Mouse (Mus musculus): ENCODE measurements around the gene Plxna4. TPM values are rescaled to one million over a fixed set of nuclear protein-coding genes. Genes with fewer than 3 reads are reported as not detected.

The Plxna4 gene
- polyA plus RNA-seq, 1 experiment from 2014 or later: 3.5 TPM

DNA sequence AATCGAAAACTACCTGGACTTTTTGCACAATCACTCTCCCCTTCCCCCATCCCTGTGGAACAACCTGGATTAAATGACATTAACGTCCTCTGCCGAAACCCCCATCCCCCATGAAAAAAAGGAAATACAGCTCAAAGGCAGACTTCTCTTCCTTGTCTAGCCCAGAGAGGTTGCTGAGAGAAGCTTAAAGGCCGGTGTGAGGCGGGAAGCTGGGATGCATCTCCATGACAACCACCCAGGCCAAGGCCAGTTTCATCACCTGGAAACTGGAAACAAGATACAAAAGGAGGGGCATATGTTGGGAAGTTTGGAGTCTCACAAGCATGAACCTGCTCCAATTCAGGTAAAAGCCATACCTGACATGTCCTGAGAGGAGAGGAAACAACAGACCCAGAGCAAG lies 230.5 kb downstream of the Plxna4 start:
- ATAC-seq (replicated peaks; ENCODE audit: low FRiP score) (no peak), DNase-seq (ENCODE audit: low spot score) (no peak)
- Histone ChIP-seq H3K27ac (ENCODE audit: low read depth, low read length) (no peak overlapping the region), H3K27me3 (ENCODE audit: control insufficient read depth, insufficient read depth, low read length) (no peaks in the 10 kb centered on the region), H3K36me3 (ENCODE audit: control insufficient read depth, insufficient read depth, low read length) (no peaks in the 10 kb centered on the region), H3K9ac (ENCODE audit: low read length) (no peak overlapping the region), H3K4me1 (replicated peaks; ENCODE audit: control insufficient read depth, insufficient read depth, low read length) (no peaks in the 10 kb centered on the region), H3K4me3 (ENCODE audit: low read depth, low read length) (no peak overlapping the region), H3K4me2 (ENCODE audit: low read depth, low read length, severe bottlenecking) (no peak overlapping the region), H3K9me3 (ENCODE audit: control insufficient read depth, low read length) (no peaks in the 10 kb centered on the region)
- 67% methylated on average over 5 of the region's 5 CpGs for WGBS

DNA sequence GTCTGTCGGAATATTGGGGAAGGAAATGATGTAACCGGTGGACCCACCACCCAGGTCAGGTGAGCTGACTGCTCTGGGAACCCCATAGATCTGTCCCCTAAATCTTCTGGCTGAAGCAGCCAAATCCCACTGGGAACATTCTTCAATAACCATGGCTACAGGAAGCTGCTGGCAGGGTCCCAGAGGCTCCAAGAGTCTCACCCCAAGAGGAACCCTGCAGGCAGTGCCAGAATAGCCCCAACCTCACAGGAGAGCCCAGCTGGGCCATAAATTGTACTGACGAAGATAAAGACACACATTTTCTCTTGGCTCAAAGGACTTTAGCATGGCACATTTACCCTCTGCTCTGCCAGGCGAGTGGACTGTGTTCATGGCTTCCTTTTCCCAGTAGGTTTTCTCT lies 232.4 kb downstream of the Plxna4 start:
- ATAC-seq (replicated peaks; ENCODE audit: low FRiP score) (no peak), DNase-seq (ENCODE audit: low spot score) (no peak)
- H3K27me3 ChIP-seq (ENCODE audit: control insufficient read depth, insufficient read depth, low read length): no peaks in the 10 kb centered on the region
- H3K4me3 ChIP-seq (ENCODE audit: low read depth, low read length): no peak overlapping the region
- no peak overlapping the region for H3K4me2 ChIP-seq (ENCODE audit: low read depth, low read length, severe bottlenecking)
- no peak overlapping the region for H3K27ac ChIP-seq (ENCODE audit: low read depth, low read length)
- H3K4me1 ChIP-seq (replicated peaks; ENCODE audit: control insufficient read depth, insufficient read depth, low read length): no peaks in the 10 kb centered on the region
- H3K9me3 ChIP-seq (ENCODE audit: control insufficient read depth, low read length): no peaks in the 10 kb centered on the region
- no peaks in the 10 kb centered on the region for H3K36me3 ChIP-seq (ENCODE audit: control insufficient read depth, insufficient read depth, low read length)
- no peak overlapping the region for H3K9ac ChIP-seq (ENCODE audit: low read length)
- 89% methylated on average over 4 of the region's 4 CpGs for WGBS

DNA sequence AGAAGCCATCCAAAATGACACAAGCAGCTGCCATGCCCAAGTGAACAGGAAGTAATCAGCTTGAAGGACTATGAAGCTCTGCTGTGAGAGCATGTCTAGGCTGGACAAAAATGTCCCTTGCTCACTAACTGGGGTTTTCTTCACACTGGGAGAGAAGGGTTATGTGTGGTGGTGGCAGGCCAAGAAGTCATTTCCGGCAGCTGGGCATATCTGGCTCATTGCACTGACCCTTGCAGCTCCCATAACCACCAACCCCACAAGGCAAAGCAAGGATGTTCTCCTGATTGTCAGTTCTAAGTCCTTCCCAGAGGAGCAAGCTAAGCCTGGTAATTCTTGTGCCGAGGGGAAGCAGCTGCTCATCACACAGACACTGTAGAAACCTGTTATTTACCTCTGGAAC lies 239.0 kb downstream of the Plxna4 start:
- no peaks in the 10 kb centered on the region for H3K36me3 ChIP-seq (ENCODE audit: control insufficient read depth, insufficient read depth, low read length)
- no peaks in the 10 kb centered on the region for H3K4me1 ChIP-seq (replicated peaks; ENCODE audit: control insufficient read depth, insufficient read depth, low read length)
- ATAC-seq (replicated peaks; ENCODE audit: low FRiP score) (no peak), DNase-seq (ENCODE audit: low spot score) (no peak)
- H3K4me2 ChIP-seq (ENCODE audit: low read depth, low read length, severe bottlenecking): no peak overlapping the region
- H3K27me3 ChIP-seq (ENCODE audit: control insufficient read depth, insufficient read depth, low read length): no peaks in the 10 kb centered on the region
- no peaks in the 10 kb centered on the region for H3K9me3 ChIP-seq (ENCODE audit: control insufficient read depth, low read length)
- H3K4me3 ChIP-seq (ENCODE audit: low read depth, low read length): no peak overlapping the region
- no peak overlapping the region for H3K27ac ChIP-seq (ENCODE audit: low read depth, low read length)
- WGBS: 84% methylated on average over 2 of the region's 2 CpGs
- no peak overlapping the region for H3K9ac ChIP-seq (ENCODE audit: low read length)

GRCm38 (mm10) chr6:32348126-32348525 lies 239.9 kb downstream of the Plxna4 start:
- no peak overlapping the region for H3K4me2 ChIP-seq (ENCODE audit: low read depth, low read length, severe bottlenecking)
- no peak for DNase-seq (ENCODE audit: low spot score)
- no peaks in the 10 kb centered on the region for H3K36me3 ChIP-seq (ENCODE audit: control insufficient read depth, insufficient read depth, low read length)
- H3K27me3 ChIP-seq (ENCODE audit: control insufficient read depth, insufficient read depth, low read length): no peaks in the 10 kb centered on the region
- ATAC-seq (replicated peaks; ENCODE audit: low FRiP score): no peak
- 90% methylated on average over 6 of the region's 6 CpGs for WGBS
- no peak overlapping the region for H3K9ac ChIP-seq (ENCODE audit: low read length)
- no peaks in the 10 kb centered on the region for H3K4me1 ChIP-seq (replicated peaks; ENCODE audit: control insufficient read depth, insufficient read depth, low read length)
- no peak overlapping the region for H3K27ac ChIP-seq (ENCODE audit: low read depth, low read length)
- H3K9me3 ChIP-seq (ENCODE audit: control insufficient read depth, low read length): no peaks in the 10 kb centered on the region
- H3K4me3 ChIP-seq (ENCODE audit: low read depth, low read length): no peak overlapping the region

DNA sequence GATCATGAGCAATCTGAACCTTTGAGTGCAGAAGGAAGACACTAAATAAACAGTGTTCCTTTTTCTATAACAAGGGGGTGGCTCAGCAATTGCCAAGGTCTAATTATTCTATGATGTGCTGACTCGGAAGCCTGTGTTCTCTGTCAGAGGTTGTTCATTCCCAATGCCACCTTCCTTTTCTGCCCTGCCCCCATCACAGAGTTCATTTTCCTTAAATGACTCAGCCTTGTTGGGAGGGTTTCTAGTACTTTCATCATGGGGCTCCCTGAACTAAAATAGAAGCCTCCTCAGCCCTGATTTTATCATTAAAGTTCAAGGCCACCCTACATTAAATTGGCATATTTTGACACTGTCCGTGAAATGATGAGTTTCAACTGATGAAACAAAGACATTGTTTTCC lies 242.0 kb downstream of the Plxna4 start:
- H3K27me3 ChIP-seq (ENCODE audit: control insufficient read depth, insufficient read depth, low read length): no peaks in the 10 kb centered on the region
- H3K27ac ChIP-seq (ENCODE audit: low read depth, low read length): no peak overlapping the region
- DNase-seq (ENCODE audit: low spot score) (no peak), ATAC-seq (replicated peaks; ENCODE audit: low FRiP score) (no peak)
- no peak overlapping the region for H3K9ac ChIP-seq (ENCODE audit: low read length)
- WGBS: 82% methylated on average over 2 of the region's 2 CpGs
- no peaks in the 10 kb centered on the region for H3K4me1 ChIP-seq (replicated peaks; ENCODE audit: control insufficient read depth, insufficient read depth, low read length)
- no peaks in the 10 kb centered on the region for H3K9me3 ChIP-seq (ENCODE audit: control insufficient read depth, low read length)
- no peak overlapping the region for H3K4me3 ChIP-seq (ENCODE audit: low read depth, low read length)
- no peaks in the 10 kb centered on the region for H3K36me3 ChIP-seq (ENCODE audit: control insufficient read depth, insufficient read depth, low read length)
- no peak overlapping the region for H3K4me2 ChIP-seq (ENCODE audit: low read depth, low read length, severe bottlenecking)

GRCm38 (mm10) chr6:32342727-32343126 lies 245.3 kb downstream of the Plxna4 start:
- 77% methylated on average over 8 of the region's 8 CpGs for WGBS
- Histone ChIP-seq H3K4me1 (replicated peaks; ENCODE audit: control insufficient read depth, insufficient read depth, low read length) (no peaks in the 10 kb centered on the region), H3K9ac (ENCODE audit: low read length) (no peak overlapping the region), H3K36me3 (ENCODE audit: control insufficient read depth, insufficient read depth, low read length) (no peaks in the 10 kb centered on the region), H3K4me3 (ENCODE audit: low read depth, low read length) (no peak overlapping the region), H3K27me3 (ENCODE audit: control insufficient read depth, insufficient read depth, low read length) (no peaks in the 10 kb centered on the region), H3K27ac (ENCODE audit: low read depth, low read length) (no peak overlapping the region), H3K9me3 (ENCODE audit: control insufficient read depth, low read length) (no peaks in the 10 kb centered on the region), H3K4me2 (ENCODE audit: low read depth, low read length, severe bottlenecking) (no peak overlapping the region)
- DNase-seq (ENCODE audit: low spot score) (no peak), ATAC-seq (replicated peaks; ENCODE audit: low FRiP score) (no peak)

DNA sequence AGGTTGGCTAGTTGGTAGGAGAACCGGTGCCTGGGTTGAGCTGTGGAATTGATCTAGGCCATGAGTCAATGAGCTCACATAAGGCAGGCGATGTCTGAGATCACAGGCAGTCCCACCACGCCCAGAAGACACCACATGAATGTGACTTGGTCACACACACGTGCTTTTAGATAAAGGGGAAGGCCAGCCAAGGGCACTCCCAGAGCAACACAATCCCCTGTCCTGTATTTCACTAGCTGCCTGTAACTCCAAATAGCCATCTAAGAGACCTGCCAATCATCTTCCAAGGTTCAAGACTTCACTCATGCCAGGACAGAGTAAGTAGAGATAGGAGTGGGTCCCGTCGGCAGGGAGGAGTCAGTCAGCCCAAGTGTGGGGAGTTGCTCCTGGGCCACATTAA lies 245.7 kb downstream of the Plxna4 start:
- H3K9me3 ChIP-seq (ENCODE audit: control insufficient read depth, low read length): no peaks in the 10 kb centered on the region
- ATAC-seq (replicated peaks; ENCODE audit: low FRiP score): no peak
- H3K36me3 ChIP-seq (ENCODE audit: control insufficient read depth, insufficient read depth, low read length): no peaks in the 10 kb centered on the region
- no peak for DNase-seq (ENCODE audit: low spot score)
- no peaks in the 10 kb centered on the region for H3K27me3 ChIP-seq (ENCODE audit: control insufficient read depth, insufficient read depth, low read length)
- H3K4me1 ChIP-seq (replicated peaks; ENCODE audit: control insufficient read depth, insufficient read depth, low read length): no peaks in the 10 kb centered on the region
- H3K9ac ChIP-seq (ENCODE audit: low read length): no peak overlapping the region
- H3K4me2 ChIP-seq (ENCODE audit: low read depth, low read length, severe bottlenecking): no peak overlapping the region
- 89% methylated on average over 6 of the region's 6 CpGs for WGBS
- H3K27ac ChIP-seq (ENCODE audit: low read depth, low read length): no peak overlapping the region
- no peak overlapping the region for H3K4me3 ChIP-seq (ENCODE audit: low read depth, low read length)

GRCm38 (mm10) chr6:32338416-32338943 lies 249.5 kb downstream of the Plxna4 start:
- Histone ChIP-seq H3K27ac (ENCODE audit: low read depth, low read length) (no peak overlapping the region), H3K9ac (ENCODE audit: low read length) (no peak overlapping the region), H3K4me3 (ENCODE audit: low read depth, low read length) (no peak overlapping the region), H3K4me1 (replicated peaks; ENCODE audit: control insufficient read depth, insufficient read depth, low read length) (no peaks in the 10 kb centered on the region), H3K27me3 (ENCODE audit: control insufficient read depth, insufficient read depth, low read length) (no peaks in the 10 kb centered on the region), H3K4me2 (ENCODE audit: low read depth, low read length, severe bottlenecking) (no peak overlapping the region), H3K9me3 (ENCODE audit: control insufficient read depth, low read length) (no peaks in the 10 kb centered on the region), H3K36me3 (ENCODE audit: control insufficient read depth, insufficient read depth, low read length) (no peaks in the 10 kb centered on the region)
- ATAC-seq (replicated peaks; ENCODE audit: low FRiP score) (no peak), DNase-seq (ENCODE audit: low spot score) (no peak)
- WGBS: 49% methylated on average over 8 of the region's 8 CpGs

- Histone ChIP-seq H3K27me3 (ENCODE audit: control insufficient read depth, insufficient read depth, low read length) (no peaks in the 10 kb centered on the region), H3K27ac (ENCODE audit: low read depth, low read length) (no peak overlapping the region), H3K4me3 (ENCODE audit: low read depth, low read length) (no peak overlapping the region), H3K4me1 (replicated peaks; ENCODE audit: control insufficient read depth, insufficient read depth, low read length) (no peaks in the 10 kb centered on the region), H3K4me2 (ENCODE audit: low read depth, low read length, severe bottlenecking) (no peak overlapping the region), H3K9me3 (ENCODE audit: control insufficient read depth, low read length) (no peaks in the 10 kb centered on the region), H3K9ac (ENCODE audit: low read length) (no peak overlapping the region), H3K36me3 (ENCODE audit: control insufficient read depth, insufficient read depth, low read length) (no peaks in the 10 kb centered on the region)
- no peak for DNase-seq (ENCODE audit: low spot score)
- no peak for ATAC-seq (replicated peaks; ENCODE audit: low FRiP score)
These were observed 256.7 kb downstream of the Plxna4 start for GRCm38 (mm10) chr6:32331281-32331680.

Data from forebrain, embryonic 11.5 days (tissue).